Mouse (Mus musculus): Measurements from ENCODE around the gene Zfp954.
"Not testable (repeated sequence)": the region's sequence is repeated elsewhere in the genome, so short reads cannot be mapped to it uniquely, and the experiment has no call there.

The Zfp954 gene

GRCm38 (mm10) chr7:7120921-7121601, at the start of gene Zfp954:
Zfp954 (minus strand) TSS chr7:7121488.
- peak; percentile 51 for DNase-seq (ENCODE audit: extremely low read depth, low read depth, low spot score)

- DNase-seq (ENCODE audit: extremely low read depth, low read depth, low spot score): no peak
Measured at GRCm38 (mm10) chr7:7145991-7146608, 24.8 kb upstream of the Zfp954 start.

- no peak for DNase-seq (ENCODE audit: extremely low read depth, low read depth, low spot score)
Measured at GRCm38 (mm10) chr7:7144215-7144614, 22.9 kb upstream of the Zfp954 start.

DNA sequence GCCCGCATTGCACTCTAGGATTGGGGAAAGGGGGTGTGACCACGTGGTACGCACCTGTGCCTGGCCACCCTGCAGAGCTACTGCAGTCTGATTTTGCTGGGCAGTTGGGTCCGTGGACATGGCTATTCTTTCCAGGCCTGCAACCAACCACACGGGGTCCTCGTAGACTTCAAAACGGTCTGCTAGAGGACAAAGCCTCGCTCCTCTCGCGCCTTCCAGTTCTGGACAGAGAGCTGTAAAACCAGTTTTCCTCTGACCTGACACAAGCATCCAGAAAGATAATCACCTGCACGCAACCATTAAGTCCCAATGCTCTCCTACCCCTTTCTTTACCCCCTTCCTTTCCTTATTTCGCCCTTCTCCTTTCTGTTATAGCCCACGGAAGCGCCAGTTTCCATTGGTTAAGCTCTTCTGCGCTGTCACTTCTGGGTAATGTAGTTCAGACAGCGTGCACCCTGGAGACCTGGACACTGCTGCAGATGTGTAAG, 15.1 kb upstream of the Zfp954 start, which contains the start of gene Zfp773:
Gene Zfp773 (minus strand): TSS at position 377 of the 488 bp plus-strand sequence.
- DNase-seq (ENCODE audit: extremely low read depth, low read depth, low spot score): no peak

DNA sequence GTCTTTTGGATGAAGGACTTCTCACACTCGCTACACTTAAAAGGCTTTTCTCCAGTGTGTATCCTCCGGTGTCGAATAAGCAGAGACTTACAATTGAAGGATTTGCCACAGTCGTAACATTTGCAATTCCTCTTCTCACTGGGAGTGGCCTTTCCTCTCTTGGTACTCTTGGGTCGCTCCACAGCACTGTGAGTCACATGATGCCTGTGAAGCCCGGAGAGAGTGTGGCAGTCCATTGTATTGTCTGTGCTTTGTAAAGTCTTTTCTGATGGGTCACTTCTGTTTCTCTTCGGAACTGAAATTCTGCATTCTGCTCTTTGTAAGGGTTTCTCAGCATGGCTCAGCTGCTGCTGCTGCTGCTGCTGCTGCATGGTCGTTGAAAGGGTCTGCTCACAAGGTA, 11.5 kb upstream of the Zfp954 start:
- DNase-seq (ENCODE audit: extremely low read depth, low read depth, low spot score): no peak

DNA sequence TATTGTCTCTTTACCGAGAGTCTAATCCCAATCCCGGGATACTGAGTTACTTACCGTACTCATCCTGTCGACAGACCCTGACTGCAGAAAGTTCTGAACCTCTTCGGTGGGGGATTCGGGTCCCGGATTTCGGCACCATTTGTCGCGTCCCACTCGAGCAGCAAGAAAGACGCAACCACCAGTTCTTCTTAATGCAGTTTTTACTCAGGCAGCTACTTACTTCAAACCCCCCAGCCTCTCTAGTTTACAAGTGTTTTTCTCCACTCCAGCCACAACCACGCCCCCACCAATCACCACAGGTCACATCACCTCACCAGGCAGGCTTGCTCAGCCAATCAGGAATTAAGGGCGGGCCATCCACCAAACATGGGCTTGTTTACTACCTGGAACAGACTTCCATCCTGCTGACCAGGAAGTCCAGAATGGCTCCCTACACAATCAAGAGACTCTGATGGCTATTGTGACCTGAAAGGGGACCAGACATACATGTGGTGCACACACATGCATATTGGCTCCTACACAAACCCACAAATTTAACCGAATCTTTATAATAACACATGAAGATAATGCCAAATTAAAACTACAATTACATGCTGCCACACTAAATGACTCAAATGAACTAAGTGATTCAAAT, 9.3 kb upstream of the Zfp954 start:
- DNase-seq (ENCODE audit: extremely low read depth, low read depth, low spot score): not testable (repeated sequence)

- no peak for DNase-seq (ENCODE audit: extremely low read depth, low read depth, low spot score)
Measured at GRCm38 (mm10) chr7:7121602-7121980, 303 bp upstream of the Zfp954 start.

- no peak for DNase-seq (ENCODE audit: extremely low read depth, low read depth, low spot score)
Measured at GRCm38 (mm10) chr7:7118441-7118840, 2.8 kb downstream of the Zfp954 start.

DNA sequence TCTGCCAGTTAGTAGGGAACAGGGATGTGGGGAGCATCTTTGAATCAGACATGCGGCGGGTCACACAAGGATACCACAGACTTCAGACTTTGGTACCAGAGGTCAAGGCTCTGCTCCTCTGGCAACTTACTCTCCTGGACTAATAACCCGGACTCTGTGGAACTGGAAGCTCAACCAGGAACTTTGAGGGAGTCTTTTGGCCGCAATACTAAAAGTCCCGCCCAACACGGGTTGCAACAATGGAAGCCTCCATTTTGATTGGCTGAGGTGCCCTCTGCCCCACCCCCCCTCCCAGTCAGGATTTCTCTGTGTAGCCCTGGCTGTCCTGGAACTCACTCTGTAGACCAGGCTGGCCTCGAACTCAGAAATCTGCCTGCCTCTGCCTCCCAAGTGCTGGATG, 12.8 kb downstream of the Zfp954 start:
- no peak for DNase-seq (ENCODE audit: extremely low read depth, low read depth, low spot score)
